Mouse (Mus musculus) gastrocnemius, postnatal 36 days (tissue): ENCODE results near the gene Rhbdf1. TPM values are rescaled to one million over a fixed set of nuclear protein-coding genes. Genes with fewer than 3 reads are reported as not detected.
"Not testable (repeated sequence)": the region's sequence is repeated elsewhere in the genome, so short reads cannot be mapped to it uniquely, and the experiment has no call there.

ENCODE experiments used
- DNase-seq, 2 experiments: peaks; one replicate each; pipeline ENCODE4 v3.0.0; 2022
- intact Hi-C: fragments of 180-260 bp; cut with DNase I; formaldehyde crosslinking; loops from one replicate; pipeline ENCODE4 v1.15.1; 2025
- total RNA-seq, 2 experiments: library from RNA; stranded (reverse); gene quantifications; 2 replicates each; pipeline ENCODE4 v1.2.3; 2021

The Rhbdf1 gene
- total RNA-seq, 2 experiments from 2014 or later, result 15.6 to 19.5 TPM

DNA sequence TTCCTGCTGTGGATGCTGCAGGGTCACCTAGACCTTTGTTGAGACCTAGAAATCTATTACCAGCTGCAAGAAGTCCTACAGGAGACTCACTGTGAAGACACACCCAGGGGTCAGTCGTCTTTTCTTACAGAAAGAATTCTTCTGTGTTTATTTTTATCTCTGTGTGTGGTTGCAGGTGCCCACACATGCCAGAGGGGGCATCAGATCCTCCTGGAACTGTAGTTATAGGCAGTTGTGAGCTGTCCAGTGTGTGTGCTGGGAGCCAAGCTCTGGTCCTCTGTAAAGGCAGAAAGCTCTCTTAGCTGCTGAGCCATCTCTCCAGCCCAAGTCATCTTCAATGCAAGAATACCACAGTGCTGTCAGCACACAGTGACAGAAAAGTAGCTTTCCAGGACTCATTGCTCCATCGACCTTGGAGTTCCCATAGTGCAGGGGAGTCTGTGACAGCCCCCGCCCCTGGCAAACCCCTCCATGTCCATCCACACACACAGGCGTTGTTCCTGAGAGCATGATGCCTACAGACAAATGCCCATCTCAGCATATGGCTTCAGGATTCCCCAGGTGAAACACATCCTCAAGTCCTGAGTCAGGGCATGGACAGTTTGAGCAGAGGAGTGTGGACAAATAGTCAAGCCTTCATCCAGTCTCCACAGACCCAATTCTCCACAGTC is 1.3 kb upstream of the Rhbdf1 start:
- intact Hi-C loops, result no loop called here
- DNase-seq, result peak in 1 of 2 experiments; percentile 3

DNA sequence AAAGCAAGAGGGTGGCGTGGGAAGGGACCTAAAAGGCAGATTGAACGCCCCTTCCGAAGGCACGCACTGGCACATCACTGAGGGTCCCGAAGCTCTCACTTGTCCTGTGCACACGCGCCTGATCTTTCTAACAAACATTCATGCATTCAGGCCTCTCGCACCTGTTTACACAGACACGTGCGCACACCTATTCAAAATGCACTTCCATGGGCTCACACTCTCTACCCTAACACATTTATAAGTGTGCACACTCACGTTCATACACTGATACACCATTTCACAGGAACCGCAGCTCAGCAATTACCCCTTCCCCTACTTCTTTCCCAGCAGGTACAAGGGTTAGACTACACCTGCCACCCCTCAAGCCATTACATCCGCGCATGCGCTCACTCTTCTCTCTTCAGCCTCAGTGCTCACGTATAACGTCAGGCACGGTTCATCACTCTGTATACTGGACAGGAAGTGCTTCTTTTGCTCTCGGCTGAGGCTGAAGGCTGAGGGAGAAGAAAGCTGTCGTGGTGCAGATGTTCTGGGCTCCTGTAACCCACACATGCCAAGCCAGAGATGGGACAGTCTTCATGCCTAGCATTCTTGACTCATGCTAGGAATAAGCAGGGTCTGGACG is 582 bp upstream of the Rhbdf1 start:
- intact Hi-C loops, result no loop called here
- peak in 1 of 2 experiments; percentile 5 for DNase-seq

DNA sequence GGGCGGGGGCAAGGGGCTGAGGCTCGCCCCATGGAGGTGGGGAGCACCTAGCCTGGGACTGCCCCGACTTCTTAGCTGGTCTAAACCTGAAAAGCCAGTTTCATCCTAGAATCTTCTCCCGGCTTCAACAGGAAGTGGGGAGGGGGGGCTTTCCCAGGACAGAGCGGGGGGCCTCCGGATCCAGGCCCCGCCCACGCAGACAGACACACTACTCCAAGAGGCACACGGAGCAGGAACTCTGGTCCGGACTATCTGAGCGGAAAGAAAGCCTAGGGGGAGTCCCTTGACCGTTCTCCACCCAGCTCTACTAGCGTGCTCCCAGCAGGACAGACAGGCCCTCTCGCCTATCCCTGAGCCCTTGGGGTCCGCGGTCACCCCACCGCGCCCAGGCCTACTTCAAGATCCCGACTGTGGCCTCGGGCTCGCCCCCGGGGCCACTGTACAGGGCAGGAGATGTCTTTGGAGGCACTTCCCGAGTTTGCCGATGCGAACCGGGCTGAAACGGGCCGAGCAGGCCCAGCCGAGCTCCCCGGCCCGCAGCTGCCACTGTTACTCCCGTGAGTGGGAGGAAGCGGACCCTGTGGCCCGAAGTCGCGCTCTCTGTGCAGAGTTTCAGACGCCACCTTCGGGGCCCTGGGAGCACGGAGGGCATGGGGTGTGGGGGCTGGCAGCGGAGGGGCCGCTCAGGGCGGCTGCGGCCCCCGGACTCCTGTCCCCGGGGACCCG is 712 bp downstream of the Rhbdf1 start:
- intact Hi-C loops, result no loop called here
- peak; percentile 51 to 60 for DNase-seq

DNA sequence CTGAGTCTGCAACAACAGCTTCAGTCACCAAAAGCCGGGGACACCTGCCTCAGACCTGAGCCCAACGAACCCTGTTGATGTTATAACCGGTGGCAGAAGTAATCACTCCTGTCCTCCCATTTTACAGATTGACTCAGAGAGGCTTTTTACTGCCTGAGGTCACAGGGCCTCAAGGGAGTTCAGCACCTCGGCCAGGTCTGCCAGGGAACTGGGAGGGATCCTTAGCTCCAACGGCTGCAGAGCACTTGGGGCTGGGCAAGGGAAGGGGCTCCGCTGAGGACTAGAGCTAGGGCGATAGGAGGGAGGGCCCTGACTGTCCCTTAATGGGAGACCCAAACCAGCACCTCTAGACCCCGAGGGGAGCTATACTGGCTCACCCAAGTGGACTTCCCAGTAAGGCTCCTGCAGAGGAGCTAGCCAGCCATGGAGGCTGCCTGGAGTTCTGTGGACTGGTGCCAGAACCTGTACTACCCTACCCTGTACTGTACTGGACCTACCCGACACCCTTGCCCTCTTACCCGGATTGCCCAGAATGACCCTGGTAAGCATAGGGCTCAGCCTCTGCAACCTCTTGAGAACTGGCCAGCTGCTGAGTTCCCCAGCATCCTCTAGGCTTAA is 1.4 kb downstream of the Rhbdf1 start:
- DNase-seq, result no peak
- intact Hi-C loops, result no loop called here

DNA sequence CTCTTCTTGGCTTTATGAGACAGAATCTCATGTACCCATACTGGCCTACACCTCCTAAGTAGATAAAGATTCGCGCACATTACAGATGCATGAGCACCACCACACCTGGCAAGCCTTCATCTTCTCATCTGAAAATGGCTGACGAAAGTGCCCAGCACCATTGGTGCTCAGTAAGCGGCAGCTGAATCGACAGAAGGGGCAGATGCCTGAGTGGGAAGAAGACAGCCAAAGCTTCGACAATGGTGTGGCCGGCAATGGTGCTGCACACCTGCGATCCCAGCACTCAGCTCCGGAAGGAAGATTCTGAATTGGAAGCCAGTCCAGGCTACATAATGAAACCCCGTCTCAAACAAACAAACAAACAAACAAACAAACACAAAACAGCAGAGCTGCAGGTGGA is 2.8 kb downstream of the Rhbdf1 start:
- DNase-seq, result no peak
- intact Hi-C loops, result no loop called here

DNA sequence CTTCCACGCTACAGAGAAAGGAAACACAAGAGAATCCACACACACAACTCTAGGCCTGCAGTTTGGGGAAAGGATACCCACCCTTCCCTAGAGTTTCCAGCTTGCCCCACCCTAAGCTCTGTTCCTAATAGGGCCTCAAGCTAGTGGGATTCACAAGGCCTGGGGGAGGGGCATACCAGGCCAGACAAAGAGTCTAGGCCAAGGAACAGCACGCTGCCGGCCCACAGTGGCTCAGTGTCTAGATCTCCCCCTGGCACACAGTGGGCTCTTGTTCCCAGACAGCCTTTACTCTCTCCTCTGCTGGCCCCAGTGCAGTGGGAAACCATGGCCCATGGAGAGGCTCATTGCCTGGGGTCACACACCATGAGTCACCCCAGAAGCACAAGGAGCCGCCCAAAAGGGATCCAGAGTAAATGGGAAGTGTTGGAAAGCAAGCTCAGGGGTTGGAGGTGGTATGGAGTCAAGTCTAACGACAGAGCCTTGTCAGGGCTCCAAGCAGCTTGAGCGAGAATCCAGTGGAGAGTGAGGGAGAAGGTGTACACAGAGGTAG is 3.5 kb downstream of the Rhbdf1 start:
- intact Hi-C loops, result no loop called here

DNA sequence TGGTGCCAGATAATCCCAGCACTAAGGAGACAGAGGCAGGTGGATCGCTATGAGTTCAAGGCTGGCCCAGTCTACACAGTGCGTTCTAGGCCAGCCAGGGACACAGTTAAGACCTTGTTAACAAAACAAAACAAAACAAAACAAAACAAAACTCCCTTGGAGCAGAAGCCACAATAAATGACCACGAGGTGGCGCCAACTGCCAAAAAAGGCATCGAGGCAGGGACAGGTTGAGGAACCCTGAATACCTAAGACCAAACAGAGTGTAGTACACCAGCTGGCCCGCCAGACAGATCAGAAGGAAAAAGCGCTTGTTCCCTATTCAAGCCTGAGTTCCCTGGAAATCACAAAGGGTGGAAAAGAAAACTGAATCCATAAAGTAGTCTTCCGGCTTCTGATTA is 5.2 kb downstream of the Rhbdf1 start:
- intact Hi-C loops, result no loop called here
- DNase-seq, result peak in 1 of 2 experiments; percentile 55

More for the DNA sequence above, 3.5 kb downstream of the Rhbdf1 start:
- peak in 1 of 2 experiments; percentile 17 for DNase-seq

DNA sequence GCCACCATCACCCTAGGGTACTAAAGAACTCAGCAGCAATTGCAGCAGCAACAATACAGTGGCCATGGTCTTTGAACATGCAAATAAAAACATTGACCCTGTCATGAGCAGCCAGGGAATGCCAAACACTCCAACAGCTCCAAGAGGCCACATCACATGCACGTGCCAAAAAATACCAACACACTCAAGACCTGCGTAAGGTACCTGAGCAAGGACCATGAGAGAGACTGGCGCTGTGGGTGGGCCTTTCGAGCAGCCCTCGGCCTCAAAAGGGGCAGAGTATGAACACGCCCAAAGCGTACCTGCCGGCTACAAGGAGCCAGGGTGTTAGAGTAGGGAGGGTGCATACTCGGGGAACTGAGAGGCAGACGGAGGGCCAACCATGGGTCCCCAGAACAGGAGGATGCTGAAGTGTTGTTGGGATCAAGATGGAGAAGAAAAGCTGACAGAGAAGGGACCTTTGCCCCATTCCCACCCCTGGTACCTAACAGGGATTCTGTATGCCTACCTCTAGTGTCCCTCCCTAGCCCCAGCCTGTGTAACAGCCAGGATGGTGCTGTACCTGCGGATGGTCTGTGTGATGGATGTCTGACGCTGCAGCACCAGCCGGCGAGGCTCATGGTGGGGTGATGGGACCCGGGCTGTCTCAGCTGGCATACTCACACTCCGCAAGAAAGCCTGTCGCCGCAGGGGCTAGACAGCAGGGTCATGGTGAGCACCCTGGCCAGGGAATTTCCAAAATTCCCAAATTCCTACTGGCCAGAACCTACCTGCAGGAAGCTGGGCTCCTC is 6.5 kb downstream of the Rhbdf1 start:
- intact Hi-C loops, result loop anchor here (1.0 kb wide), 1 partner anchor 23 kb away; no protein-coding TSS in a partner anchor
- peak in 1 of 2 experiments; percentile 2 for DNase-seq

DNA sequence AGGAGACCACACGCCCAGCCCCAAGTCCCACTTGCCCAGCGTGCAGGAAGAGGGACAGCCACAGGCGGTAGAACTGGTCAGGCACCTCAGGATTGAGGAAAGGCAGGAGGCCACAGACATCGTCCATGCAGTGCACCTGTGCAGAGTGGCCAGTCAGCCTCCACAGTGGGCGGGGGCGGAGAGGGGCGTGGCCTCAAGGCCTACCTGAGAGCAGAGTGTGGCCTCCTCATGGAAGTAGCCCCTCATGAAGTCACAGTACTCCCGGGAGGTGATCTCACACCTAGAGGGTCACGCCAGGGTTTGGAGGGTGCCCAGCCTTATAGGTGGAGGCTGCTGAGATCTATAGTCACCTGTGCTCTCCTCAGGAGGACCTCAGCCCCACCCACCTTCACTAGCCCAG is 11.5 kb downstream of the Rhbdf1 start:
- intact Hi-C loops, result no loop called here
- no peak for DNase-seq

DNA sequence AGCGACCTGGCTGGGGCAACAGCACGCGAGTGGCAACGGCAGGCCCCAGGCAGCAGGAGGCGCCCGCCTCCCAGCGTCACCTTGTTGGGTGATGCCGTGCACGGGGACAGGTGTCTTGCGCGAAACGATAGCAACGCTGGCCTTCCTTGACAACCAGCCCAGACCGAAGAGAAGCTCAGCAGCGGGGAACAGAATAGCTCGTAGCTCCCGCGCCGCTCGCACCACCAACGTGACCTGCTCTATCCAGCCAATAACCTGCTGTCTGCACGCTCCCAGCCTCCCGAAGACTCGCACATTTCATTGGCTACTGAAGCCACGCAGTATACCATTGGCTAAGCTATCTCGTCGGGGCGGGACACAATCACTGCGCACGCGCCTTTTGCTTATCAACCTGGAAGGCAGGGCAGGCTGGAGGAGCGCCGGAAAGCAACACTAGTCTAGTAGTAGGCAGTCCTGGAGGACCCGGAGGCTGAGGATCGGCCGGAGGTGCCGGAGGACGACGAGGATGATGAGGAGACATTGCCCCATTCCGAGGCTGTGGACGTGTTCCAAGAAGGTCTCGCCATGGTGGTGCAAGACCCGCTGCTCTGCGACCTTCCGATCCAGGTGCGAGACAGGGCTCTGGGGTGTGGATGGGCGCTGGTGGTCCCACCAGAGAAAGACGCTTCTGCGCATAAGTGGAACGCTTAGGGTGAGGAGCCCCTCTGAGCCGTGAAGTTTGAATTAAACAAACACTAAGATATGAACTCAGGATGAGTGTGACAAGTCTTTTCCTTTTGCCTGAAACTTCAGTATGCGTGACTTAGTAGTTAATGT is 16.8 kb downstream of the Rhbdf1 start, which contains the start of gene Snrnp25:
Snrnp25 (plus strand) TSS at position 358 of the 816 bp plus-strand sequence.
- intact Hi-C loops, result no loop called here
- DNase-seq, result peak; percentile 92 to 94

DNA sequence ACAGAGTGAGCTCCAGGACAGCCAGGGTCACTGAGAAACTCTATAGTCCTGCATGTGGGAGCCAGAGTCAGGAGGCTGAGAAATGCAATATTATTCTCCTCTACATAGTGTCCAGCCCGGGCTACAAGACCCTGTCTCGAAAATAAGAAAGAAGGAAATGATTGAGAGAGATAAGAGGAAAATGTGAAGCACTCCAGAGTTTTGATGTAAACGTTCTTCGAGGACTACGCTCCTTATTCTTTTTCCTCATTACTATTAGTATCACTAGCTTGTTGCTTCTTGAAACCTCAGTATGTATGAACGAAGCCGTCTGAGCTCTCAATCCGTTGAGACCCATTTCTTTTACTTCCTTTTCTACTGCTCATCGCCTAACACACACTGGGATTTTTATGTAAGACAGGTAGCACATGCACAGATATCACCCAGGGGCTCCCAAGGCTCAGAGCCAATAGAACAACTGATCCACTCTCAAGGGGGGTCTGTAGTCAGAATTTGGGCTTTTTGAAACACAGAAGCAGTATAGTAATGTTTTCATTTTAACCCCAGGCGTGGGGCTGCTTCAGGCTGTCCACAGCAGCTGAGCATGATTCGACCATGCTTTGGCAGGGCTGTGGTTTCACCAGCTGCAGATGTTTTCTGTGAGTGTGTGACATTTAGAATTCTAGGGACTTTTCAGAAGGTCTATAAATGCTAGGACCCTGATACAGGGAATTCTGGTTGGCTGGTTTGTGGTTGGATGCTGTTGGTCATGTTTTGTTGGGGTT is 20.0 kb downstream of the Rhbdf1 start:
- DNase-seq, result no peak
- intact Hi-C loops, result no loop called here

DNA sequence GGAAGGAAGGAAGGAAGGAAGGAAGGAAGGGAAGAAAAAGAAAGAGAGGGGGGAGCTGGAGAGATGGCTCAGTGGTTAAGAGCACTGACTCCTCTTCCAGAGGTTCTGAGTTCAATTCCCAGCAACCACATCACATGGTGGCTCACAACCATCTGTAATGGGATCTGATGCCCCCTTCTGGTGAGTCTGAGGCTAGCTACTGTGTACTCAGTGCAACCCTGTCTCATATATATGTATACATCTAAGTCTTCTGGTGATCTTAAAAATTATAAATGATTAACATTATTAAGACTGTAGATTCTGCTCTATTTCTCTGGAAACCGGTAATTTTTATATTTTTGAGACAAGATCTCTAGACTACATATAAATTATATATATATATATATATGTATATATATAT is 21.1 kb downstream of the Rhbdf1 start:
- intact Hi-C loops, DNase-seq: not testable (repeated sequence)

DNA sequence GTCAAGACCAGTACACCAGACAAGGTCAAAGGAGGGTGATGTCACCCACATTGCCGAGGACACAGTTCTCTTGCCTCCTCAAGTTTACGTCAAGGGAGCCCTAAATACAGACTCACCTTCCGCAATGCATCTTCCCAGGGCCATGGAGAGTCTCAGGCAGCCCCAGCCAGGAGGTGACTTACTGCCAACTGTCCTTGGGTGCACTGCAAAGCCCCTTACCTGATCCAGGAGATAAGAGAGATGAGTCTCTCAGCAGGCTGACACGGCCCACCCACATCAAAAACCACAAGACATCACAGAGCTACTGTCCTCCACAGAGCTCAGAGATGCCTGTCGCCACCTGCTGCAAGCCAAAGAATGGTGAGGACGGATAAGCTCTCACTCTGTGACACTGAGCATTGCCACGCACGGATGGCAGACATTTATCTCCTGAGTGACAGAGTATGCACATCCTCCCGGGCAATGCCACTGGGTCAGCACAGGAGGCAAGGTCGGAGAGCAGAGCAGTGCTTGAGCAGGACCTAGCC is 22.0 kb downstream of the Rhbdf1 start, which contains the start of gene Il9r:
Il9r (minus strand) TSS at position 205 of the 527 bp plus-strand sequence.
- peak in 1 of 2 experiments; percentile 11 for DNase-seq
- intact Hi-C loops, result no loop called here

DNA sequence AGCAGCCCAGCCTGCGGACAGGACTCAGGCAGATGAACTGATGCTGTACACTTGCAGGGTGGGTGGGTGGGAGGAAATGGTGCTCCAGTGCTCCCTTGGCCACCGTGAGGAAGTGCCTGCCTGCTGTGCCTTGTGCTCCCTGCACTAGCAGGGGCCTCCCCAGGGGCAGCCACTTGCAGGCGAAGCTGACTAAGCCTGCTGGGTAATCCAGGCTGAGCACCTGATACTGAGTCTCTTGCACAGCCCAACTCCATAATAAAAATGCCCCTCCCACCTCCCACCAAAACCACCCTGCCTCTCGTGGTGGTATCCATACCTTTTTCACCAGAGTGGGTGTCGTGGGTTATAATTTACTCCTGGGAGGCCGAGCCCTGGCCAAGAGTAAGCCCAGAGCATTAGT is 22.9 kb downstream of the Rhbdf1 start:
- no peak for DNase-seq
- intact Hi-C loops, result no loop called here

DNA sequence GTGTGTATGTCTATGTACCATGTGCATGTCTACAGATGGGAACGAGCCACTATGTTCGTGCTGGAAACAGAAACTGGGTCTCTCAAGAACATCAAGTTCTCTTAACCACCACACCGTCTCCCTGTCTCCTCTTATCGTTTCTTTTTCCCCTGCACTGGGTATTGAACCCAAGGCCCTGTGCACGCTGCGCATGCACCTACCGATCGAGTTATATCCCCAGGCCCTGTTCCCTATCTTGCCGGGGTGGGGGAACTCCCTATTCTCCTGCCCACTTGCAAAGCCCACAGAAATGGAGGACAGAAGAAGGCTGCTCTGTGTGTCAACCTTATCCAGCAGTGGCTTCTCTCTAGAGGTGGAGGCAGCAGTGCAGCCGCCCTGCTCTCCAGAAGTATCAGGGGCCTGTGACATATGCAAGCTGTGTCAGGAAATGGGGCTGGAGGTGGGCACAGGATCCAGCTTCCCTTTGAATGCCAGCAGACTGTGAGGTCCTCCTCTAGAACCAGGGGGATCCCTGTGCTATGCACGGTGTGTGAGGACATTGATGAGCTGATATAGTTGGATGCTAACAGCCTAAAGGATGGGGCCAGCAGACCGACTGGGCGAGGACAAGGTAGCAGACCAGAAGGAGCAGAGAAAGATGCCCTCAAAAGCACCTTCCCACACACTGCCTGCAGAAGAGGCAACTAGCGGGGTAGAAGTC is 23.7 kb downstream of the Rhbdf1 start:
- intact Hi-C loops, result no loop called here
- no peak for DNase-seq

DNA sequence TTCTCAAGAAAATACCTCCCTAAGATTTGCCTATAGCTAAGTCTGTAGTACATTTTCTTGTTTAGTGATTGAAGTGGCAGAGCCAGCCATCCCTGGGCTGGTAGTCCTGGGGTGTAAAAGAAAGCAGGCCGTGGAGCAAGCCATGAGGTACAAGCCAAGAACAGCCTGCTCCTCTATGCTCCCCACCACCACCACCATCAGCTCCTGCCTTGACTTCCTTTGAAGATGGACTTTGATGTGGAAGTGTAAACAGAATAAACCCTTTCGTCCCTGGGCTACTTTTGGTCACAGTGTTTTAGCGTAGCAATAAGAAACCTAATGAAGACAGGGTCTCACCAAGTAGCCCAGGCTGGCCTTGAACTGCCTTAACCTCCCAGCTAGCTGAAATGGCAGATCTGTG is 24.3 kb downstream of the Rhbdf1 start:
- no peak for DNase-seq
- intact Hi-C loops, result no loop called here

DNA sequence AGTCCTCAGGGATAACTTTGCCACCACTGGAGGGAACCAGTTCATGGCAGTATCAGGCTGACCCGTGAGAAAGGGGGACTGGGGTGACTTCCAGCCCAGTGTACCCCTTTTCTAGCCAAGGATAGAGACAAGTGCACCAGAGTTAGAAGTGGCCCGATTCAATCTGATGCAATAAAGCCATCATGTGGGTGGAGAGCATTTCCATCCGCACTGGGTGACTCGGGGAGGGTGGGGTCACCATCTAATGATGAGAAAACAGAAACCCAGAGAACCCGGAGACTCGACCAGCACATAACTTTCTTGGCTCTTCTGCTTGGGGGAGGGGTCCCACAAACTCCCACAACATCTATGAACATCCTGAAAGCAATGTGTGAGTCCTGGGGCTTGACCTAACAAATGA is 25.4 kb downstream of the Rhbdf1 start:
- intact Hi-C loops, result no loop called here
- no peak for DNase-seq
